Mouse (Mus musculus) layer of hippocampus, postnatal 14 days (tissue): Measurements from ENCODE around the gene Morn4. TPM values are rescaled to one million over a fixed set of nuclear protein-coding genes. Genes with fewer than 3 reads are reported as not detected.
A peak's percentile ranks its signal among the peaks of the same experiment; 100 is the strongest.

ENCODE experiments used
- DNase-seq, 2 experiments: peaks; one replicate each; pipeline ENCODE4 v3.0.0; 2021 to 2022; ENCODE audit warnings: low spot score in 2 of 2, mixed read lengths in 1 of 2
- total RNA-seq, 2 experiments: library from RNA; stranded (reverse); gene quantifications; 2 replicates each; pipeline ENCODE4 v1.2.3; 2021

The Morn4 gene
- total RNA-seq, 2 experiments from 2014 or later = 60.5 to 64.9 TPM

DNA sequence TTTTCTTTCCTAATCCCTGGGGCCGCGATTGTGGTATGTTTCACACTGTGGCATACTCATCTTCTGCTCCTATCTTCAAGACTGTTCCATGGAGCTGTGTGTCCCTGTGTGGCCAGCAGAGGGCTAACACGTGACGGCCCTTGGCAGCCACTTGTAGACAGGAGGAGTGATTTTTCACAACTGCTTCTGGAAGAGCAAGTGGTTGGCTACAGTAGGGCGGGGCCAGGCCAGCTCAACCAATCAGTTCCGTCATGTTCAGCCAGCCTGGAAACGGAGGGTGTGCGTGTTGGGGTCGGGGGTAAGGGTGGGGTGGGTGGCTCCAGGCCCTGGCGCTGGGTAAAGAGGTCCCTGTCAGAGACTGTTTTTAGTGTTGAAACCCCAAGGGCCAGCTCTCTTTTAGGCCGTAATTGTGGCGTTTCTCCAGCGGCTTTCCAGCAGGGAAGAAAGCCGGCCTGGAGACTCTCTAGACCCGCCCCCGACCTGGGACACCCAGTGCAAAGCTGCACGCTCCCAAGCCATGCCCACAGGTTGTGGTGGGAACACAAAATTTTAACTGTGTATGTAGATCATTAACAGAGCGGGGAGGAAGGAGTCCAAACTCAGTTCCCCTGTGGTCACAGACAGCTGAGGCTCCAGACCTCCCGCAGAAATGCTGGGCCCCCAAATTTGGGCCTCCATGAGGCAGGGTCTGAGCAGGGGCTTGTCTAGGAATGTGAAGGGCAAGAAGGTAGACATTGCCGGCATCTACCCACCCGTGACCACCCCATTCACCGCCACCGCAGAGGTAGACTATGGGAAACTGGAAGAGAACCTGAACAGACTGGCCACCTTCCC lies 40.7 kb downstream of the Morn4 start, which contains the start of gene Hoga1:
Hoga1 (plus strand) TSS at position 342 of the 834 bp plus-strand sequence.
- peak; percentile 49 to 61 for DNase-seq

DNA sequence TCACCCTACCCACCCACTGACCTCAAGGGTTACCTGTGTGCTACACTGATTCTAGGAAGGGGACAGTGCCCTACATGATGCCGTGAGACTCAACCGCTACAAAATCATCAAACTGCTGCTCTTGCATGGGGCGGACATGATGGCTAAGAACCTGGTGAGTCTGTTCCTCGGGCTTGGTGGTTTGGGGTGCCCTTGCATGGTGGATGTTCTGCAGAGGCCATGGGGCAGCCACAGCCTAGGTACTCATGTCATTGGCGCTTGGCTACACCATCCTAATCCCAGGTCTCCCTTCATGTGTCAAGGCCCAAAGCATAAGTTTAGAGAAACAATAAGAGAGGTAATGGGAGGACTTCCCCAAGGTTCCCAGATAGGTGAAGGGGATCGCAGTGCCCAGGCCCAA lies 42.2 kb downstream of the Morn4 start:
- no peak for DNase-seq

DNA sequence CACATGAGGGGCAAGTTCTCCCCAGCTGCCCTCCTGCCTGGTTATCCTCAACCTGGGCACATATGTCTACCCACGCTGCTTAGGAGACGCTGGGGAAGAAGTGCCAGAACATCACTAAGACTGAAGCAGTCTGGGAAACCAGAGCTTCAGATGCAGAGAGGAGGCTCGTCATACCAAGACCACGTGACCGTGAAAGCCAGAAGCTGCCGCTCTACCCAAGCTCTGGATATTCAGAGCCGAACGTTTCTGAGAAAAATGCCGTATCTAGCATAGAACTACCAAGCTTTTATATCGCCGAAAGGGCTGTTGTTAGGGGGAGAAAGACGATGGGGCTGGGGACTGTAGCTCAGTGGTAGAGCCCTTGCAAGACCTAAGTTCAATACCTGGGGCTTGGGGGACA lies 47.8 kb downstream of the Morn4 start:
- DNase-seq = no peak

DNA sequence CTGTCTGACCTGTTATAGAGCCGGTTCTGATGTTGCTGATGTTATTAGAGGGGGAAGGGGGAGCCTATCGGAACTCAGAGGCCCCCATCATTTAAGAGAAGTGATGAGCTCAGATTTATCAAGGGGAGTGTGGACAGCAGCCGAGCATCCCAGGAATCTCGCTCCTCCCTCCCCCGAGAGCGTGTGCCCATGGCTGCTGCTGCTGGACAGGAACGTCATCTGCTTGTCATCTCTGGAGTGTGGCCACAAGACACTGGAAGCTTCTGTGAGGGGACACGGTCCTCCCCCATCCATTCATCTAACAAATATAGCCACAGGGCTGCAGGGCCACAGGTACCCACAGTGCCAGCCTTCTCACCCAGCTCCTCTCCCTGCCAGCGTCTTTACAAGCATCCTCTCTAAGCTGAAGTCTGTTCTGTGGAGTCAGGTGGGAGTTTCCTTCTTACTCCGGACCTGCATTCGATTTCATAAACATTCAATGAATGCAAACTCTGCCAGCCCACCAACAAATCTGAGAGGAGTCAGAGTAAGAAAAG lies 48.9 kb downstream of the Morn4 start:
- DNase-seq = no peak

DNA sequence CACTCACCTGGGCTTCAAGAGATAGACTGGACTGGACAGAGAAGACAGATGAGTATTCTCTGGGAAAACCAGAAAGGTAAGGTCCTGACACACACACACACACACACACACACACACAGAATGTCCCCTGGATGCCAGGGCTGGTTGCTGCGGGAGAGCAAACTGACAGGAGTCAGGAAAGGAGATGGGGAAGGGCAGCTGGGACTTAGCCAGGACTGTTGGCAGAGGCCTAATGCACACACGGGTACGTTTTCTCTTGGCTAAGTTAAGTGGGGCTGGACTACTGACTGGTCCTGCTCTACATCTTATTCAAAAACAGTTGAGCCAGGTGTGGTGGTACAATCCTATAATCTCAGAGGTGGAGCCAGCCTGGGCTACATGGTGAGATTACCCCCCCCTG lies 49.8 kb downstream of the Morn4 start:
- no peak for DNase-seq

DNA sequence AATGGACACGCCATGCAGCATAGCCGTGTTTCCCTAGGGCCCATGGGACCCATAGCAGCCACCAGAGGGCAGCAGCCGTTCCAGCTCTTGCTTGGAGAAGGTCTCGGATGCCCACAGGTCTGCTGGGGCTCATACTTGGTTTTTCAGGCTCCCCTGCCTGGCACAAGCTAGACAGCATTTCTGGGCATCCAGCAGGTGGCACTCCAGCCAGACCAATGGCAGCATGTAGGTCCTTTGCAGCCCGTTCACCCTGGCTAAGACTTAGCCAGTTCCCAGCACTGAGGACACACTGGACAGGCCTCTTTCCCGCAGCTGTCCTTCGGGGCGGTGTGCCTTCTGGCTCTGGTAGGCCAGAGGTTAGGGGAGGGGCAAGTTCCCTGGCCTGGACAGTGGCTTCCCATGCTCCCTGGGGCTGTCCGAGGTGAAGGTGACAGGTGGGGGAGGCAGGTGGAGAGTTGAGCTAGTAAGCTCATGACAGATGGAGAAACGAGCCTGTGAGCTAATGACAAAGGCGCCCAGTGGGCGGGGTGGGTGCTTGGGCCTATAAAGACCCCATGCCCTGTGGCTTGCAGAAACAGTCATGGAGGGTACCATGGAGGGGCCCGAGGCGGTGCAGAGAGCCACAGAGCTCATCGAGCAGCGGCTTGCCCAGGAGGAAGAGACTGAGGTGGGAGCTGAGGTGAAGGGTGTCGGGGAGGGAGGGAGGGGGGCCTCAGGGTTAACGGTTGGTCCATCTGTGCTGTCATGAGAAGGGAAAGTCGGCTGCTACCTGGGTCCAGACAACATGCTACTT lies 50.5 kb downstream of the Morn4 start, which contains the start of gene Ankrd2:
Ankrd2 (plus strand) TSS at position 545 of the 793 bp plus-strand sequence.
- peak; percentile 77 to 85 for DNase-seq

DNA sequence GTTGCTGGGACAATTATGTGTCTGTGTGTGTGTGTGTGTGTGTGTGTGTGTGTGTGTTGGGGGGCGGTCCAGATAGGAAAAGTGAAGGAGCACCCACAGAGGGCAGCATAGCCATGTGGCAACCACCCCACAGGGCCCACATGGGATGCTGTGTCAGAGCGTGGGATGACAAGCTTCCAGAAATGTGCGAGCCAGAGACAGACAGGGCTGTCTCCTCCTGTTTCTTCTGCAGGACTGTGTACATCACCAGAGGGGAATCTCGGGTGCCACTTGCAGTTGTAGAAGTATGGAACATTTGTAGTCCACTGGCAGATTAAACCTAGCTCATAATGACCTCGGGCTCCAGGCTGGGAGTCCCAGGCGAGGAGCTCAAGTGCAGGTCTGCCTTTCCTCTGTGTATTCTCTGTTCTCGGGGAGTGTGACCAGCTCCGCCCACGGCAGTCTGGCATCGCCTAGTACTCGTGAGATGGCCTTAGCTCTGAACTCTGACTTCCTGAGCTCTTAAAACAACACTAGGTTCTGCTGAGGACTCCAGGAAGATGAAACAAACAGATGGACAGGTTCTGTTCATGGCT lies 51.2 kb downstream of the Morn4 start:
- DNase-seq = peak; percentile 25 to 62

DNA sequence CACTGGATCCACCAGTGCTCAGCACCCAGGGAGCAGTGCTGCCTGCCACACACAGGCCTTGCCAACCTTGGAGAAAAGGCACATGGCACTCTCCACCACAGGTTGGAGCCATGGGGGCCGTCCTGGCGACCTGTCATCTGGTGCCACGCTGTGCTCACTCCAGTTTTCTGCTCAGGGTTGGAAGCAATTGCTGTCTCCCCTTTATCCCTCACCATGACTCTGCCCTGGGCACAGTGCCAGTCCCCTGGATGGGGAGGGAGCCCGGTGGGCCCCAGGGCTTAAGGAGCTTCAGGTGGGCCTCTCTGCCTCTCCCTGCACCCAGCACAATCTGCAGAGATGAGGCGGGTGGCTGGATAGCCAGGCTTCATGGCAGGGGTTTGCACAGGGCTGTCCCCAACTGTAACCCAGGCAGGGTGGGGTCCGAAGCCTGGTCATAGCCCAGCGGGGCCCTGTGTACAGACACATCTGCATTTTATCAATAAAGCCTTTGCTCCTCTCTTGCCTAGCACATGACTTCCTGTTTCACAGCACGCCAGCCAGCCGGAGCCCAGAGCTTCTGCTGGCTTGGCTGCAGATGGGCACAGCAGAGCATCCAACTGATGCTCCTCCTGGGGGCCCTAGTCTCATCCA lies 51.9 kb downstream of the Morn4 start:
- peak; percentile 36 to 44 for DNase-seq

DNA sequence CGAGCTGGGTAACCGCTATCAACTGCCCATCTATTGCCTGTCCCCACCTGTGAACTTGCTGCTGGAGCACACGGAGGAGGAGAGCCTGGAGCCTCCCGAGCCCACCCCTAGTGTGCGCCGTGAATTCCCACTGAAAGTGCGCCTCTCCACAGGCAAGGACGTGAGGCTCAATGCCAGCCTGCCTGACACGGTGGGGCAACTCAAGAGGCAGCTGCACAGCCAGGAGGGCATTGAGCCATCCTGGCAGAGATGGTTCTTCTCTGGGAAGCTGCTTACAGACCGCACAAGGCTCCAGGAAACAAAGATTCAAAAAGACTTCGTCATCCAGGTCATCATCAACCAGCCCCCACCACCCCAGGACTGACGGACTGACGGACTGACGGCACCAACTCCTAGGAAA lies 52.5 kb downstream of the Morn4 start:
- DNase-seq = no peak

DNA sequence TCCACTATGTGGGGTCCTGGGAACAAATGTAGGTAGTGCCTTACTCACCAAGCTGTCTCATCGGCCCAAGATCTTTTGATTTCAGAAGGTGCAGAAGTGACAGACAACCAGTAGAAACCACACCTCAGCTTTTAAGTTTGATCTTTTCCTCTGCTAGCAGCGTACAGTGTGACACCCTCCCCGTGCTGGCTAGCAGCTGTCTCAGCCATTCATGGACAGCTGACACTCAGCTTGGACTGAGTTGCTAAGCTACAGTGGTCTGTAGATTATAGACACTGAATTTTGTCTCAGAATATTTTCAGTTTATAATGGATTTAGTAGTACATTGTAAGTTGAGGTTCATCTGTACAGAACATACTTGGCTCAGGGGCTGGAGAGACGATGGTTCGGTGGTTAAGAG lies 55.0 kb downstream of the Morn4 start:
- DNase-seq = no peak

DNA sequence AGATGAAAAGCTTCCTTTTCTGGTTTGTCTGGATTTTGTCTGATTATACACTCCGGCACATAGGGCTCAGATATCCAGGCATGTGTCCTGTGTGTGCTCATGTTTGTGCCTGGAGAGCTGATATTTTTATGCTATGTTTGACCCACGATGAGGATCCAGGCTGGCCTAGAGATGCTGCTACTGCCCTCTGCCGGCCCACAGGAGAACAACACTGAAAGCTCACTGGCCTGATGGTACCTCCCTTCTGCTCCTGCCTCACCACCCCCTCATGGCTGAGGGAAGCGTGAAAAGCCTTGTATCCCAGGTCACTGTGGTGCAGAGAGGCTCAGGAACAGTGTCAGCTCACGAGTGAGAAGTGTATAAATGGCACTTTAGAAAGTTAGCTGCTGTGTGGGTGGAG lies 60.0 kb downstream of the Morn4 start:
- DNase-seq = peak; percentile 77 to 86

Other genes starting within 250 kb of the Morn4 start
- 10 to 100 TPM; 18.2 to 20.9 TPM for gene Frat2, start 238.2 kb downstream of the Morn4 start, total RNA-seq
- 10 to 100 TPM; 33.4 to 34.0 TPM for gene Rrp12, start 190.2 kb downstream of the Morn4 start, total RNA-seq
- 100 to 1,000 TPM; 569 to 570 TPM for gene Pgam1, start 174.4 kb downstream of the Morn4 start, total RNA-seq
- gene Exosc1, start 152.9 kb downstream of the Morn4 start, total RNA-seq = 10 to 100 TPM; 26.1 to 26.7 TPM
- gene Zdhhc16, start 152.9 kb downstream of the Morn4 start, total RNA-seq = 10 to 100 TPM; 53.1 to 56.1 TPM
- 10 to 100 TPM; 29.2 to 37.6 TPM for gene Mms19, start 105.2 kb downstream of the Morn4 start, total RNA-seq
- 10 to 100 TPM; 15.6 to 17.0 TPM for gene Ubtd1, start 104.6 kb downstream of the Morn4 start, total RNA-seq
- gene Ankrd2, start 50.4 kb downstream of the Morn4 start, total RNA-seq = under 1 TPM; 0.30 to 0.45 TPM
- 1 to 10 TPM; 7.3 to 9.8 TPM for gene Hoga1, start 40.7 kb downstream of the Morn4 start, total RNA-seq
- gene 4933411K16Rik, start 34.1 kb downstream of the Morn4 start, total RNA-seq = 1 to 10 TPM; 1.3 to 1.5 TPM
- gene Pi4k2a, start 4.1 kb upstream of the Morn4 start, total RNA-seq = 10 to 100 TPM; 54.0 to 54.7 TPM
- gene Avpi1, start 42.7 kb upstream of the Morn4 start, total RNA-seq = 10 to 100 TPM; 18.6 to 19.2 TPM
- gene Marveld1, start 61.0 kb upstream of the Morn4 start, total RNA-seq = 1 to 10 TPM; 9.2 TPM
- gene Zfyve27, start 77.6 kb upstream of the Morn4 start, total RNA-seq = 10 to 100 TPM; 95.0 to 99.2 TPM
- 1 to 10 TPM in 1 of 2 experiments, under 1 TPM in 1; 0.26 to 1.7 TPM for gene Sfrp5, start 115.9 kb upstream of the Morn4 start, total RNA-seq
- gene Golga7b, start 161.2 kb upstream of the Morn4 start, total RNA-seq = 10 to 100 TPM; 82.6 to 85.8 TPM